Mouse (Mus musculus) midbrain, postnatal 0 days (tissue): ENCODE measurements around the gene Tpcn1. TPM values are rescaled to one million over a fixed set of nuclear protein-coding genes. Genes with fewer than 3 reads are reported as not detected.

Experiments used
- ATAC-seq: fragments of 200-750 bp; cut with Nextera tagmentation; 2 replicates; pipeline ENCODE4 v1.8.0; 2017; ENCODE audit warnings: moderate number of reproducible peaks, mild to moderate bottlenecking, moderate TSS enrichment, moderate library complexity; ENCODE audit not compliant: low FRiP score
- DNase-seq: peaks from one replicate; pipeline ENCODE4 v3.0.0-alpha.2; 2015; ENCODE audit warnings: low spot score
- H3K27ac ChIP-seq: fragments of 300-500 bp; sonication (generic); 2 replicates; pipeline ENCODE4 v1.5.1; 2014; ENCODE audit warnings: low read depth, mild to moderate bottlenecking, low read length, mixed read lengths
- H3K27me3 ChIP-seq: fragments of 300-500 bp; sonication (generic); 2 replicates; pipeline ENCODE4 v1.6.1; 2014; ENCODE audit warnings: low read length, control low read depth, mixed read lengths; ENCODE audit not compliant: insufficient read depth
- H3K36me3 ChIP-seq: fragments of 300-500 bp; sonication (generic); 2 replicates; pipeline ENCODE4 v1.6.1; 2014; ENCODE audit warnings: low read length, control low read depth, mixed read lengths; ENCODE audit not compliant: insufficient read depth
- H3K4me1 ChIP-seq: fragments of 300-500 bp; sonication (generic); 2 replicates; pipeline ENCODE4 v1.6.1; 2014; ENCODE audit warnings: mild to moderate bottlenecking, control low read depth, antibody characterized with exemption, low read length, mixed read lengths; ENCODE audit not compliant: insufficient read depth
- H3K4me2 ChIP-seq: fragments of 300-500 bp; sonication (generic); 2 replicates; pipeline ENCODE4 v1.6.1; 2014; ENCODE audit warnings: low read depth, mild to moderate bottlenecking, low read length, mixed read lengths; ENCODE audit not compliant: poor library complexity, severe bottlenecking
- H3K4me3 ChIP-seq: fragments of 300-500 bp; sonication (generic); 2 replicates; pipeline ENCODE4 v1.5.1; 2014; ENCODE audit warnings: low read depth, mild to moderate bottlenecking, low read length, moderate library complexity
- H3K9ac ChIP-seq: fragments of 300-500 bp; sonication (generic); replicated peaks from 2 replicates; pipeline ENCODE4 v1.6.1; 2014; ENCODE audit warnings: mild to moderate bottlenecking, low read length, moderate library complexity, mixed read lengths; ENCODE audit not compliant: poor library complexity, severe bottlenecking
- H3K9me3 ChIP-seq: fragments of 300-500 bp; sonication (generic); 2 replicates; pipeline ENCODE4 v1.6.1; 2016; ENCODE audit warnings: low read length, control low read depth
- CTCF ChIP-seq: IDR thresholded peaks from 2 replicates; pipeline ENCODE4 v1.5.1; 2016; ENCODE audit warnings: antibody characterized with exemption, mild to moderate bottlenecking
- WGBS: fragments of 180-500 bp; shearing (Covaris S2); extraction: QIAGEN DNeasy Blood & Tissue Kit; methylation state at CpG from one replicate; pipeline ENCODE4 v1.1.7; 2014; 5-methylcytosine and 5-hydroxymethylcytosine counted together
- polyA plus RNA-seq: library from polyadenylated mRNA; unstranded; fragments of >200 nt; fragmentation: Nextera tagmentation; extraction: Ambion mirVana; gene quantifications from 2 replicates; pipeline ENCODE4 v1.2.1, GENCODE M21; 2015
- total RNA-seq: library from RNA; depleted of rRNA; stranded (reverse); fragments of >200 nt; gene quantifications from 2 replicates; pipeline ENCODE4 v1.2.3, GENCODE M21; 2014

Tpcn1 gene
- total and polyA plus RNA-seq, 2 experiments from 2014 or later, result 9.4 to 25.3 TPM

GRCm38 (mm10) chr5:120555871-120556270, 32.6 kb downstream of the Tpcn1 start:
- 85% methylated on average over 24 of the region's 24 CpGs for WGBS
- DNase-seq (no peak), ATAC-seq (no peak)
- Histone ChIP-seq H3K27ac (no peak overlapping the region), H3K9ac (no peak overlapping the region), H3K27me3 (no peaks in the 10 kb centered on the region), H3K4me3 (no peak overlapping the region), H3K9me3 (no peaks in the 10 kb centered on the region), H3K36me3 (peaks cover 22% of the 10 kb centered on the region; the same call in 1 of the 2 replicates), H3K4me2 (no peak overlapping the region), H3K4me1 (no peaks in the 10 kb centered on the region; the same call in 1 of the 2 replicates)
- TF ChIP-seq CTCF, result no peak

GRCm38 (mm10) chr5:120550673-120551072, 37.8 kb downstream of the Tpcn1 start:
- DNase-seq, result no peak
- Histone ChIP-seq H3K4me2 (no peak overlapping the region), H3K4me1 (no peaks in the 10 kb centered on the region), H3K36me3 (peaks cover 17% of the 10 kb centered on the region), H3K27ac (no peak overlapping the region), H3K9ac (no peak overlapping the region), H3K4me3 (no peak overlapping the region), H3K9me3 (no peaks in the 10 kb centered on the region), H3K27me3 (no peaks in the 10 kb centered on the region)
- TF ChIP-seq CTCF, result no peak
- ATAC-seq, result no peak
- 93% methylated on average over 5 of the region's 5 CpGs for WGBS

GRCm38 (mm10) chr5:120550137-120550536, 38.3 kb downstream of the Tpcn1 start:
- Histone ChIP-seq H3K4me3 (no peak overlapping the region), H3K36me3 (peaks cover 14% of the 10 kb centered on the region), H3K4me1 (no peaks in the 10 kb centered on the region), H3K9ac (no peak overlapping the region), H3K27ac (no peak overlapping the region), H3K27me3 (no peaks in the 10 kb centered on the region), H3K4me2 (no peak overlapping the region), H3K9me3 (no peaks in the 10 kb centered on the region)
- TF ChIP-seq CTCF, result no peak
- DNase-seq (no peak), ATAC-seq (no peak)
- 95% methylated on average over 5 of the region's 5 CpGs for WGBS

- WGBS, result 87% methylated on average over 11 of the region's 11 CpGs
- DNase-seq (no peak), ATAC-seq (no peak)
- Histone ChIP-seq H3K4me2 (no peak overlapping the region), H3K4me3 (no peak overlapping the region), H3K9ac (no peak overlapping the region), H3K4me1 (no peaks in the 10 kb centered on the region), H3K27me3 (no peaks in the 10 kb centered on the region), H3K9me3 (no peaks in the 10 kb centered on the region), H3K27ac (no peak overlapping the region), H3K36me3 (peaks cover 9% of the 10 kb centered on the region)
- TF ChIP-seq CTCF, result no peak
Measured at GRCm38 (mm10) chr5:120548236-120548850, 40.1 kb downstream of the Tpcn1 start.

GRCm38 (mm10) chr5:120536632-120537031, 51.8 kb downstream of the Tpcn1 start:
- Histone ChIP-seq H3K27me3 (no peaks in the 10 kb centered on the region), H3K4me2 (no peak overlapping the region), H3K36me3 (peaks cover 12% of the 10 kb centered on the region), H3K4me3 (no peak overlapping the region), H3K4me1 (no peaks in the 10 kb centered on the region; the same call in 1 of the 2 replicates), H3K9ac (no peak overlapping the region), H3K9me3 (no peaks in the 10 kb centered on the region), H3K27ac (no peak overlapping the region)
- no peak for TF ChIP-seq CTCF
- DNase-seq (no peak), ATAC-seq (no peak)
- 57% methylated on average over 5 of the region's 5 CpGs for WGBS

GRCm38 (mm10) chr5:120536046-120536445, 52.4 kb downstream of the Tpcn1 start:
- Histone ChIP-seq H3K36me3 (peaks cover 12% of the 10 kb centered on the region), H3K9ac (no peak overlapping the region), H3K4me3 (no peak overlapping the region), H3K4me1 (no peaks in the 10 kb centered on the region; the same call in 1 of the 2 replicates), H3K4me2 (no peak overlapping the region), H3K9me3 (no peaks in the 10 kb centered on the region), H3K27ac (no peak overlapping the region), H3K27me3 (no peaks in the 10 kb centered on the region)
- TF ChIP-seq CTCF, result no peak
- 76% methylated on average over 13 of the region's 13 CpGs for WGBS
- no peak for ATAC-seq
- DNase-seq, result peak; percentile 51
